Comparison of ENCODE assay signal across 16 mouse cellular contexts in the genomic region with DNA sequence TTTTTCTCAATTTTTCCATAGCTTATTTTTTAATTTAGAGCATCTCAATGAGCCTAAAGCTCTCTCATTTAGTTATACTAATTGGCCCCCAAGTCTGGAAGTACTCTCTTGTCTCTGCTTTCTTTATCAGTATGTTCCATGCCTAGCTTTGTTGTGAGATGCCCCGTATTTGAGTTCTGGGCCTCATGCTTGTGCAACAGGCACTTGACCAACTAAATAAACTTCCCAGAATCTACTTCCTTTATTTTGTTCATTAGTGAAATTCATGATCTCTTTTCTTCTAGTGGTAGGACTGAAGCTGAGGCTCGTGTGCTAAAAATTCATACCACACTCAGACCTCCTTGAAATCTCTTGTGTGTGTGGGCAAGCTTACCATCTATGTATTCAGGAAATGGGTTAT.
"Had no signal": no experiment of that assay in that cellular context is flagged by ENCODE, and none has a peak within 500 bp of the region (broad histone marks: within the 10 kb centered on the region; RNA-seq: fewer than 3 reads in every experiment).

No protein-coding gene starts in this region.

- H3K36me3 ChIP-seq: neural tube, embryonic 13.5 days; neural tube, embryonic 15.5 days; stomach, embryonic 15.5 days had no signal

- H3K4me3 ChIP-seq: neural tube, embryonic 13.5 days; neural tube, embryonic 15.5 days; stomach, embryonic 15.5 days had no signal

- H3K27ac ChIP-seq: neural tube, embryonic 13.5 days; neural tube, embryonic 15.5 days; stomach, embryonic 15.5 days; stomach, postnatal 0 days had no signal

- H3K4me1 ChIP-seq: neural tube, embryonic 13.5 days; neural tube, embryonic 15.5 days; stomach, embryonic 15.5 days had no signal

- H3K27me3 ChIP-seq: neural tube, embryonic 13.5 days; neural tube, embryonic 15.5 days; stomach, embryonic 15.5 days had no signal

- DNase-seq: retina, postnatal 1 day; right cerebral cortex, adult 18-20 months; right cerebral cortex, postnatal 14 days; right cerebral cortex, postnatal 25 days; right cerebral cortex, postnatal 4 days; spleen, adult 18-20 months; thymus, adult 18-20 months; thymus, adult 2 months; thymus, postnatal 14 days; thymus, postnatal 25 days; thymus, postnatal 36 days; thymus, postnatal 4 days had no signal
